Mouse (Mus musculus) spleen, adult 2 months (tissue): ENCODE results near the gene Lrmda.

Source experiments
- CTCF ChIP-seq: fragments of 200-500 bp; IDR thresholded peaks from 2 replicates; pipeline ENCODE4 v1.5.1; 2011; ENCODE audit warnings: mild to moderate bottlenecking, inconsistent platforms; ENCODE audit not compliant: insufficient read depth, insufficient read length, insufficient replicate concordance; ENCODE audit errors: extremely low read depth
- POLR2A ChIP-seq: fragments of 200-500 bp; IDR thresholded peaks from 2 replicates; pipeline ENCODE4 v1.6.1; 2011; ENCODE audit warnings: low read depth, low read length, inconsistent platforms

DNA sequence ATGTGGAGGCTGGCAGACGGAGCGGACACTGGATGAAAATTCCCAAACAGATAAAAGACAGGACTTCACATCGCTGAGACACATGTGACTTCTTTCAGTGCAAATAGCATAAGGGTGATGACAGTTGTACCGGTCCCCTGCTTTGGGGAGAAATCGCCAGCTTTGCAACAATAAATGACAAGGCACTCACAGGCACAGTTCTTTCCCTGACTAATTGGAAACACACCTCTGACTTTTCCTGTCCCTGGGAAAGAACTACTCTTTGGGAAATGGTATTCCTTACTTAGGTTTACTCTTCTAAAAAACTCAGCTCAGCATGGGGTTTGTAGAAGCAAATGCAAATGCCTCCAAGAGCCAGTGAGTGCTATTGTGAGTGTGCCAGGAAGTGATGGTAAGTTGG is 702.3 kb downstream of the Lrmda start:
- TF ChIP-seq CTCF (no peak), POLR2A (no peak)
